Mouse (Mus musculus) layer of hippocampus, postnatal 14 days (tissue): ENCODE data around the gene Meis1. TPM values are rescaled to one million over a fixed set of nuclear protein-coding genes. Genes with fewer than 3 reads are reported as not detected.

ENCODE experiments used
- DNase-seq, 2 experiments: peaks; one replicate each; pipeline ENCODE4 v3.0.0; 2021 to 2022; ENCODE audit warnings: low spot score in 2 of 2, mixed read lengths in 1 of 2
- total RNA-seq, 2 experiments: library from RNA; stranded (reverse); gene quantifications; 2 replicates each; pipeline ENCODE4 v1.2.3; 2021

Gene Meis1
- total RNA-seq, 2 experiments from 2014 or later, result 2.0 to 2.9 TPM

DNA sequence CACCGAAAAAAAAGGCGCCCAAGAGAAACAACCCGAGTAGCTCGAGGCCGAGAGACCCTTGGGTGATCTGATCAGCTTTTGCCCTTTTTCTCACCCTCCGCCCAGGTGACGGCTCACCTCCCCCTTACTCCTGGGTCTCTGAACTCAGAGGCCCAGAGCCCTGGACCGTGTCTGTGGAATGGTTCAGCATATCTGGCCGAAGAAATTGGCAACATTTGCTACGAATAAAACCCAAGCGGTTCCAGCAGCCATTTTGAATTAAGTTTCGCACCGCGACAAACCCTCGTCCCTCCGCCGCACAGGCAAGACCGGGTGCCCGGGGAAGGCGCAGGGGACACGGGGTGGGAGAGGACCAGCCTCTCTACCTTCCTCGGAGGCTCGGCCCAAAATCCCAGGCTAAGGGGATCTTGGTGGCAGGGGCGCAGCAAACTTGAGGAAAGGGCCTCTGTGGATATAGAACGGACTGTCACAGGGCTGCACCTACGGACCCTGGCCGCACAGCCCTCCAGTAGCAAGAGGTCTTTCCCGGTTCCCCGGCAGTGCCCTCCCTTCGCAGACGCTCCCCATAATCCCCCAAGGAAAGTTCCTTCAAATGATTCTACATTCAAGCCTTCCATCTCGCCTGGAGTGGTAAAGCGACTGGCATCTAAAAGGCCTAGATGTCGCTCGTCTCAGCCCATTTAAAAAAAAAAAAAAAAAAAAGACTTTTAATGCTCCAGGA lies 4.2 kb downstream of the Meis1 start:
- no peak for DNase-seq

DNA sequence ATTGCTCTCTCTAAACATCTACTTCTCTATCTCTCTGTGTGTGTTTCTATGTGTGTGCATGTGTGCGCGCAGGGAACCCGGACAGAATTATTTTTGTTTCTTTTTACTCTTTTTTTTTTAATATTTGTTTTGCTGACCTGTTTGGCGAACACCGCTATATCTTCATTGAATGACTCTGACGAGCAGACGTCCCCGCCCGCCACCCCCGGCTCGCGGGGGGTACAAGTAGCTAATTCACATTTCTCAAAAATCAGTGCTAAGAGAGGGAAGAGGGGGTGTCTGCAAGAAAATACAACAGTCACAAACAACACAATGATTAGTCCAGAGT lies 4.7 kb downstream of the Meis1 start:
- DNase-seq, result no peak

DNA sequence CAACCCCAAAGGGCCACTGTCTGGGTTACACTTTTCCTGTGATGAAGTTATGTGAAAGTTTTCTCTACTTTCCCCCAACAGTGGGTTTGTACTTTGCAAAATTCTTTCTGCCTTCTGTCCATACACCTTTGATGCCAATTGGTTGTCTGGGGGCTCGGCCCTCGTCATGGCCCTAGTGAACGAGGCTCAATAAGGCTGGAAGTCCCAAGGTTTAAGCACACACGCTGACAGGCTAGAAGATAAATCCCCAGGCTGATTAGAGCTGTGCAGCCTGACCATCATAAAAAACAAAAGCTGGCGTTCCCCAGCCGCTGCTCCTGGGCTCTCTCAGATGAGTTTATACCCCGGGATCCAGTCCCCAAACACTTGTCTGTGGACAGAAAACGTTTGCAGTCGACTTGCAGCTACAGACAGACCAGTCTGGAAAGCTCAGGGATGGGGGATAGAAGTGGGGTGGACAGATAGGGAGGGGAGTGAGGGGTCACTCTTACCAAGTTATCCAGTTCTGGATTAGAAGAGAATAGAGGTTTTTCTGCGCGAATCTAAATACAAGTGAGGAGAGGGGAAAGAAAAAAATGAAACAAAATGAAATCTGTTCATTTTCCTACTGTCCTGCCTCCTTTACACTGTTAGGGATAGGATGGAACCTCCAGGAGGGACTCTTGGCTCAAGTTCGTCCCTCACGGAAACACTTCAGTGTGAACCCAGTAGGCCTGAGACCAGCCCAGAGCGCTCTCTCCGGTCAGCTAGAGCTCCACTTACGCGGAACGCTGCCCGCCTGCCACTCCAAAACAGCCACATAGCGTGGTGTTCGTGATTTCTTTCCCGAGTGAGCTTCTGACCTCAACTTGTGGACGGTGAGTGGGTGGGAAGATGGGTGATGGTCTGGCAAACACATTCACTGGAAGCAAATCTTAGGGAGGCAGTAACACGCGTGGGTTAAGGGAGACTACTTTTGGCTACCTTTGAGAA lies 5.4 kb downstream of the Meis1 start:
- DNase-seq, result no peak

DNA sequence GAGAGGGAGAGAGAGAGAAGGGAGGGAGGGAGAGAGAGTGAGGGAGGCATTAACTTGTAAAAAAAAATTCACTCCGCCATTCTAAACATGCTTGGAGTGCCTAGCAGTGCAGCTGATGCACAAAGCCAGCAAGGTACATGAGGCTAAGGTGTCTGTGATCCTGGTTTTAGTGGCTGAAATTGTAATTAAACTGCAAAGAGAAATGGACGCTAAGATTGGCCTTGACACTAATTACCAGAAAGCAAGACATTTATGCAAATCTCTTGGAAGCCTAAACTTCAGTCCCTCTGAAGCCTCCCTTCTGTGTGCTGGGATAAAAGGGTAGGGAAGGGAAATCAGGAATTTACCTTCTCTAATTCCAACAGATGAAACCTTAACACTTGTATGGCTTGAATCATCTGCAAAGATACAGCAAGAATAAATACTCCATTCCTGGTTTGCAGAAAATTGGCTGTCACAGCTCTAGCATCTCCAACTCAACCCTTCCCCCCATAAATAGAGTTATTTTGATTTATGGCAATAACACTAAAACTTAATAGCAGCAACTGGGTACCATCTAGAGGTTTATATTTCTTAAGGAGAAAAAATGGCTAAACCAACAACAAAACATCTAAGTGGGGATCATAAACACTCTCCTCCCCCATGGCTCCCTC lies 6.2 kb downstream of the Meis1 start:
- no peak for DNase-seq

DNA sequence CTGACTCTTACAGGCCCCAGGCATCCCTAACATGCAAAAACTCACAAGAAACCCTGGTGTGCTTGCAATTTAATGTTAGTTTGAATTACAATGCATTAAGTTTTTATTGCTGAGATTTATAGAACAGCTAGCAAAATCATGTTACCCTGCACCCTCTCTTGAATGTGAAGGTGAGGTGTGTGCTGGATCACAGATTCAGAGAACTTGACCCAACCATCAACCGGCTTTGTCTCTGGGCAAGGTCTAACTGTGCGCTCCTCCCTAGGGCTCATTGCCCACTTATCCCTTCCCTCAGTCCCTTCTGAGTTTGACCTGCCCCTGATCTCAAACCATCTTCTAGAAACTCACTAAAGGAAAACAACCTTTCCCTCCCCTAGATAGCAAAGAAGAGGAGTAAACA lies 6.8 kb downstream of the Meis1 start:
- no peak for DNase-seq

DNA sequence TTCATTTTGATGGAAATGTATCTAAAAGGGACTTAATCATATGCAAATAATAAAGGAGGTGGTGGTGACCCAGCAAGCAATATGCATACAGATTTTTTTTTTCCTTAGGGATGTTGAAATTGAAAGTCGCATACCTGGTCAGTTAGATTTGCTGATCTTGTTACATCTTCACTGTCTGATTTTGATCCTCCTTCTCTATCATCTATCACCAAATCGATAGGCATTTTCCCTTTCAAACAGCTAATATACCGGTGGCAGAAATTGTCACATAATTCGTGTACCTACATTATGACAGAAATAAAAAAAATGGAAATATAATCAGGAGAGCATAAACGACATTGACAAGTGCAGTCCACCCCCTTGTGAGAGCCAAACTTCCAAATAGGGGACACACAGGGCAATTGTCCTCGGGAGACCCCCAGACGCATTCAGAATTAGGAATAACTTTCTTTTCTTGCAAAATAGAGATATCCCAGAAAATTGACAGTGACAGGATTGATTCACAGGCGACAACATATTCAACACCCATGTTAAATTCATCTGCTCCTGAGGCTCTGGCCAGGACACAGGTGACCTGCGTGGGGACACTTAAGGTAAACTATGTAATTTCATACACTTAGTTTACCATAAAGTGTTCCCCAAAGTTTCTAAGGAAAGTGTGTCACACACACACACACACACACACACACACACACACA lies 7.5 kb downstream of the Meis1 start:
- no peak for DNase-seq

DNA sequence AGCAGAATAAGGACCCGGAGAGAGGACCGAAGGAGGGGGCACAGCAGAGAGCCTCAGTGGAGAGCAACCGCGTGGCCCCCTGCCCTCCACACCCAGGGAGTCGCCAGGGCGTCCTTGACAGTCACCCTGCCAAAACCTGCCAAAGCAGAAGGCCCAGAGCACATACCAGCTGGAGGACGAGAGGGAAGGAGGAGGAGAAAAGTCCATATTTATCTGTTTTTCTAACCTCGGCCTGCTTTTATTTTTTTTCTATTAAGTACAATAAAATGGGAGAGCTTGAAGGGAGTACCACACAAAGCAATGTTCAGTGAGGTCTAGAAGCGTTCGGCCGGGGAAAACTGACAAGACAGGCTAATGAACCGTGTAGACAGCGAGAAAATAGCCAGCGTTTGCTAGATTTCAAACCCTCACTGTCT lies 8.4 kb downstream of the Meis1 start:
- DNase-seq, result no peak

DNA sequence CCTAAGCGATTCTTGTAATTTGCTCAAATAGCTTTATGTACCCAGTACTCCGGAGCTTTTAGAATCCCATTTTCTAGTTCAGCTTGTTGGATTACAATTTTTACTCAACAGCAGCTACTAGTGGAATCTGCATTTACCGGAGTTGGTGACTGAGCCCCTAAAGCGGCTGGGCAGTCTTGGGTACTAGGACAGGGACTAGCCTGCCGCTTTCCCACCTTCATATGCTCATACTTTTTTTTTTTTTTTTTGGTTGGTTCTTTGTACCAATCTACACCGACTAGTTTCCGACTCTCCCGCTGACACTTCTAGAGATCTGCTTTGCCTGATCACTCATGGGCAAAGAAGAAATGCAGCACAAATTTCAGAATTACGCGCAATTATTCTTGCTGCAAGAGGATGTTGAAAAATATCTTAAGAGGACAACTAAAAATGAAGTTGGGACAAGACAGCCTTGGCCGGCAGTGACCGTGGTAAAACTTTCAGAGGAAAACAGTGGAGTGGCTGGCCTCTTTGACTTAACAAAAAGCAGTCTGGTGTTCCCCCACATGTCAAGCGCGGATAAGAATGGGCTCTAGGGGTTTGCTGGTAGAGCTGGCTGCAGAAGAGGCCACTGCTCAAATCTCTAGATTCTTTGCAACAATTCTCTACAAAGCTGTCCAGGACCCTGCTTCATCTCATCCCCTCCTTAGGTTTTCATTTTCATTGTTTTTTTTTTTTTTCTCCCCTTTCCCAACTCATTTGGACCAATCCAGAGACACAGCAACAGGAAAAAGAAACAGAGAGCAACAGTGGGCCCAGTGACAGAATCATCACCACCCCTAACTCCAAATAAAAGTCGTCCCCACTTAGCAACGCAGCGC lies 9.0 kb downstream of the Meis1 start:
- no peak for DNase-seq

DNA sequence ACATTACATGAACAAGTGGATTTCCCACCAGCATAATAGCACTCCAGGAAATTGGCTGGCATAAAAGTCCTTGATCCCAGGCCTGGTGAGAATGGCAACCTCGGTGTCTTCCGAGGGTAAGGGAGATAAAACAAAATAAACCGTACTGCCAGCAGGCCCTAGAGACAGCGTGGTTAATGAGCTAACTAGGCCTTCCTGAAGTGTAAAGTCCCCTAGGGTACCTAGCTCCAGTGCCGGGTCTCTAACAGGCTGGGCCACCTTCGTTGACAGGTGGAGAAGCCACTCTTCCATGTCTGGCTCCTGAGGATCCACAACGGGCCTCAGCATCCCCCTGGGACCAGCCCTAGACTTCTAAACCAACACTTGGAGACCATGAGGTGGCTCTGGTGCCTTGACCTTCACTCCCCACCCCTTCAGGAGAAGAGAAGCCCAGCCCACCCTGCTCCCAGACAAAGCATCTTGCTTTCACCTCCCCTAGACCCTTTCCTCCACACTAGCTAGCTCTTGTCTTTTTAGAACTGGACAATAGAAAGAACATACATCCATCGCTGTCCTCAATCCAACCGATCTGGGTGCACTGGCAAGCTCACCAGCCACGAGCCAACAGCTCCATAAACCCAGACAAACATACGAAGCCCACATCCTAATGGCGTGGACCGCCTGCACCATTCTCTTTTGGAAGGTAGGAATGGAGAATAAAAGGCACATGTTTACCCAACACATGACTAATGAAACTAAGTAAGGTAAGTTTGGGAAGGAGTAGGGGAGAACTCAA lies 10.0 kb downstream of the Meis1 start:
- no peak for DNase-seq

DNA sequence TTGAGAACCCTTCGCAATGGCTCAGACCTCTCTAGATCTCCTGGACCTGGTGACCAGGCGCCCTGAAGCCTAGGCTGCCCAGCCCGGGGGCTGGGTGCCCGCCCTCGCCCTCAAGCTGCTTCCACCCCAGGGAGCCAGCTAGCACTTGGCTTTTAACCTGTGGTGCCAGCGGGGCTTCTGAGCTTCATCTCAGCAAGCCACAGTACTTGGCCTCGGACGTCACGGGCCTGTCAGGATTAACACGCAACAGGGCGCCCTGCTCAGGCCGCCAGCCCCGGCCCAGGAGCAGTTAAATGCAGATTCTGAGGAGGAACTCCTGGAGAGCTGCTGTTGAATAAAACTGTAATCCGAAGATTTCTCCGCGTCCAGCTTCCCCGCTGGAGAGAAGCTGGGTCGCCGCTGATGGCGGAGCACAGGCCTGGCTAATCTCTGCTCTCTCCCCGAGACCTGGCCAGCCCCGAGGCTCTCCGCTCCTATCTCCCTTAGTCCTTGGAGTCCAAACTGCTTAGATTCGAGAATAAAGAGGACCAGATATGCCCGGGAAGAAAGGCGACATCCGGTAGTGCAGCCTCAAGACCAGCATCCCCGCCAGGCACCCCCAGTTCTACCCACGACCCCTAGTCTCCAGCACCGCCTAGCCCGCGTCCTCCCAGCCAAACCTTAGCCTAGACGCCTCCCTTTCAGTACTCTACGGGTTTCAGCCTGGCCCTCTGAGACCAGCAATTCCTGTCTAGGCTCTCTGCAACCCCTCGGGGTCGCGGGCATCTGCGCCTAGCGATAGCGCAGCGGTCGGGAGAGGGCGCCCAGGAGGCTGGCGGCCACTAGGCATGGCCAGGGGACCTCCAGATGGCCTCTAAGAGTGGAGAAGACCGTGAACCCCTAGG lies 11.0 kb downstream of the Meis1 start:
- DNase-seq, result no peak

DNA sequence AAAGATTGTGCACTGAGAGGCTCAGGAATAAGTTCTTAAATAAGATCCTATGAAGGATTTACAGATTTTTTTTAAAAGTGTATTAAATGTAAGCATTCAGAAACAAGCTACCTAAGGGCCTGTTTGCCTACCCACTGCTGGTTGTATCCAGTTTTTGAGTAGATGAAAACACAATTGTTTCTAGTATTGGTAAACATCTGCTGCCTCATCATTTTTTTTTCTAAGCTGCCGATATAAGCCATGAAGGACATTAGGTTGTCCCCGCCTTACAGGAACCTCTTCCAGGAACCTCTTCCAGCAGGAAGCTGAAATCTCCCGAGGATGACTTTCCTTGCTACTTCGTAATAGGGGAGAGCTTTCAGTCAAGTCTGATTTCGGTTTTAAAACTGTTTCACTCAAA lies 11.7 kb downstream of the Meis1 start:
- DNase-seq, result no peak

DNA sequence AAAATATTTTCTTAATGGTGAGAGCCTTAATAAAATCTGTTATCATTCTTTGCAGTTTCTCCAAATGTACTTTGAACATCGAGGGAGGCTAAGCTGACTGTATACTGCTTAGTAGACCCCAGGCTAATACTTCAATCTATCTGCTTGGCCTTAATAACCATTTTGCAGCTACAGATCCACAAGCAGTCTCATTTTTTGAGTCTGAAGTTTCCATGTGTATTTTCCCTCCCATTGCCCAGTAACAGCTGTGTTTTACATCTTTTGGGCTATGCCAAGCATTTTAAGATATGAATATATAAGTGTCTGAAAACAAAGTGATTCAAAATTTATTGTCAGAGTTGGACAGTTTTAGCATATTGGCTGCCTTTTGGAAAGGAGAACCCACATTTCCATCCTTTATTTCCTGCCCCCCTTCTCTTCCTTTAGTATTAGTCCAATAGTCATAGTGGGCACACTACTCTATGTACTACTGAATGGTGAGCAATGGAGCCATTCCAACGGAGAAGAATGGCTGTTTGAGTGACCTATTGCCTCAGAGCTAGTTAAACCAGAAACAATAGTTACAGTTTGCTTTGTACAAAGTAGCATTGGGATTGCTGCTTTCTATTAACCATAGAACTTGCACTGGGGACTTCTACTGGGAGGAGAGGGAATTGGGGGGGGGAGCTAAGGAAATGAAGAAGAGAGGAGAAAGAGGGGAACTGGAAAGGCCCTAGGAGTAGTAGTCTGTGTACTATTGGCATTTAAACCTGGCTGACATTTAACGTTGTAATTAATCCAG lies 12.7 kb downstream of the Meis1 start:
- no peak for DNase-seq

DNA sequence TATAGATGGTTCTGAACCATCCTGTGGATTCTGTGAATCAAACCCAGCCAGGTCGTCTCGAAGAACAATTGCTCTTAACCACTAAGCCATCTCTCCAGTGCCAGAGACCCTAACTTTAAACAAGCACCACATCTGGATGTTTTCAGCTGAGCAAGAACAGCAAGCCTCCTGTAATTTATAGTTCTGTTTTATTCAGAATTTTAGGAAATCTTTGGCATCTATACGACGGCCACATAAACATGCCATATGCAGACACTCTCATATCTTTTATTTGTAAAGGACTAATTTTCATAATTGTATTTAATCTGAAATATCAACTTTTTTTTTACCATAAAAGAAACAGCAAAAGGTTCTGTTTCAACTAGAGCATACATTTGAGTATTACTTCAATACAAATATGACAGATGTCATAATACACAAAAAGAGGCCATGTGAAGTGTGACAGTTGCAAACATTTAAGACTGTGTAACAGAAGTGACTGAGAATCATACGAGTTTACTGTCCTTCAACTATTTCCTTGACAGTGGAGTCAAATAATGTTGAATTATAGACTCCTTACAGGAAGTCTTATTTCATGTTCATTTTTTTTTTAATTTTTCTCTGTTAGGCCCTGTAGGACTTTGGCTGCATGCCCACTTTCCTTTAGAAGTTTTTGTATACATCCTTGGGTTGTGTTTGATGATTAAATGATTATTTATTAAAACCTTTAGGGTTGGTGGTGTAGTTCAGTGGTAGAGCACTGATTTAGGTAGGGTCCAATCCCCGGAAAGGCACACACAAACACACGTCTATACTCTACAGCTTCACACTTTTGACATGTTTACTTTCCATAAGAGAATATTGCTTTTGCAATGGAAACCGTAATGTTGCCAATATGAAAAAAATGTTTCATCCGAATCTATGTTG lies 13.5 kb downstream of the Meis1 start:
- DNase-seq, result no peak

DNA sequence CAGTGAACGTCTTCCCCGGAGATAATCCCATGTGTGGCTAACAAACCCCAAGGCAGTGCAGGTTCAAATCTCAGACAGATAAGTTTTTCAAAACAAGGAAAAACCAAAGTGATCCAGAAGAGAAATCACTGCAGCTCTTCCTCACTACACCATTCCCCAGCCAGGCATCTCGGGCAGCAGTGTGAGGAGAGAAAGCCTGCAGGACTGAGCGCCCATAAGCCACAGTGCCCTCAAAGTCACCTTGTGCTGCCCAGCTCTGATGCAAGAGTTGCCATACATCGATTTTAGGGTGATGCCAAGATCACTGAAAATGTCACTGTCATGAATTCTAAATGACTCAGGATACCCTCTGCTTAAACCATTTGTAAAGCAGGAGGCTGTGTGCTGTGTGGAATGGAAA lies 15.7 kb downstream of the Meis1 start:
- DNase-seq, result no peak

DNA sequence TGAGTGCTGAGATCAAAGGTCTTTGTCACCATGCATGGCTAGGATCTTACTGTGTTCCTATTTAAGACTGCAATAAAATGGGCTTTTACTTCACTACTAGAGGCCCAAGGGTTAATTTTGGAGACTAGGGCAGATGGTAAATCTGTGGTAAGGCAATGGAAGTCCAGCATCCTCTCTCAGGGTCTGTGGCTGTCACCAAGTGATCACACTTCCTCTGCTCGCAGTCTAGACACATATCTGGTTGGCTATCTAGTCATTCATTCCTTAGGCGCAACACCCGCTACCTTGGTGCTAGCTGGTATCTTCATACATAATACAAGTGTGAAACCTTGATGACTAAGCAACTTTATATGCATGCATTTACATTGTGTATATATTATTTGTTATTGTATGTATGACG lies 22.0 kb downstream of the Meis1 start:
- no peak for DNase-seq

DNA sequence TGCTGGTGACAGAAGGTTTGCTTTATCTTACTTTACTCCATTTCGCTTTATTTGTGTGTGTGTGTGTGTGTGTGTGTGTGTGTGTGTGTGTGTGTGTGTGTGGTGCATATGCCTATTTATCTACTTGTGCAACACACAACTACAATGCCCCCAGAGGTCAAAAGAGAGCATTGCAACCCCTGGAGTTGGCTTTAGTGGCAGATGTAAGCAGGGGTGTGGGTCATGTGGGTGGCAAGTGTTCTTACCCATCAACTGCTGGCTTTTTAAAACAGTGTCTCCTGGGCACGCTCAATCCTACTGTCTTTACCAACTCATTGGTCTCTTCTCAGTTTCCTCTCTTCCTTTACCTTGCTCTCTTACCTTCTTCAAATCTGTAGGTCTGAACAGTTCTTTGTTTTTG lies 22.5 kb downstream of the Meis1 start:
- no peak for DNase-seq

DNA sequence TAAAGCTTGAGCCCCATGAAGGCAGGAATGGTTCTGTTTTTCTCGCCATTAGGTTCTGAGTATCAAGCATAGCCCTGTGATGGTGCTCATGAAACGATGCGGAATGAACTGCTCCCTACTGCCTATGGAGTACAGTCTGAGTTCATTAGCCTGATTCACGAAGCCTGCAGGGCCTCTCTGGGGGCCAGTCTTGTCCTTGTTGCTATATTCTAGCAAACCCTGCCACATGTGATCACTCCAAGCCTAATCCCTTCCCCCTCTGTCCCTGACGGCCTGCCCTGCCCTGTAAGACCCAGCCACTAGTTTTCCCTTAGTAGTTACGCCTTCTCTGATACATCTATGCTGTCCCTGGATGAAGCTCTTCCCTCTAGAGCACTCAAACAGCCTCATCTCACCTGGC lies 26.0 kb downstream of the Meis1 start:
- no peak for DNase-seq
